Mouse (Mus musculus): ENCODE measurements at regions not wholly inside any gene's neighbourhood (a gene's known extent, or its start where the extent isn't known, plus 50 kb on each side); places are given as distances from the start of the nearest gene placed in this dataset.
A peak's percentile ranks its signal among the peaks of the same experiment; 100 is the strongest.

GRCm38 (mm10) chr10:98257980-98258707 lies 531.6 kb upstream of the C030005K15Rik start:
- no peak for TF ChIP-seq CTCF (IDR thresholded peaks at IDR 0.05; ENCODE audit: low read depth)
- Histone ChIP-seq H3K4me2 (ENCODE audit: low read length) (no peak overlapping the region), H3K36me3 (ENCODE audit: insufficient read depth, low read length) (no peaks in the 10 kb centered on the region), H3K4me3 (replicated peaks; ENCODE audit: low read depth, low read length) (no peak overlapping the region), H3K9me3 (replicated peaks; ENCODE audit: low read length) (no peaks in the 10 kb centered on the region), H3K4me1 (replicated peaks; ENCODE audit: insufficient read depth, low read length) (no peaks in the 10 kb centered on the region), H3K27me3 (ENCODE audit: insufficient read depth, low read length) (no peaks in the 10 kb centered on the region), H3K9ac (ENCODE audit: low read depth, low read length) (no peak overlapping the region), H3K27ac (no peak overlapping the region)
- ATAC-seq (replicated peaks; ENCODE audit: low FRiP score, low read depth) (no peak), DNase-seq (ENCODE audit: low spot score) (peak; percentile 51)
- 54% methylated on average over 4 of the region's 4 CpGs for WGBS

GRCm38 (mm10) chr10:98259283-98259682 lies 532.7 kb upstream of the C030005K15Rik start:
- Histone ChIP-seq H3K4me1 (replicated peaks; ENCODE audit: insufficient read depth, low read length) (no peaks in the 10 kb centered on the region), H3K9me3 (replicated peaks; ENCODE audit: low read length) (no peaks in the 10 kb centered on the region), H3K36me3 (ENCODE audit: insufficient read depth, low read length) (no peaks in the 10 kb centered on the region), H3K4me3 (replicated peaks; ENCODE audit: low read depth, low read length) (no peak overlapping the region), H3K4me2 (ENCODE audit: low read length) (no peak overlapping the region), H3K9ac (ENCODE audit: low read depth, low read length) (no peak overlapping the region), H3K27me3 (ENCODE audit: insufficient read depth, low read length) (no peaks in the 10 kb centered on the region), H3K27ac (no peak overlapping the region)
- no peak for TF ChIP-seq CTCF (IDR thresholded peaks at IDR 0.05; ENCODE audit: low read depth)
- WGBS = 68% methylated on average over 4 of the region's 4 CpGs
- no peak for DNase-seq (ENCODE audit: low spot score)
- ATAC-seq (replicated peaks; ENCODE audit: low FRiP score, low read depth) = no peak

GRCm38 (mm10) chr10:98268511-98268910 lies 542.0 kb upstream of the C030005K15Rik start:
- Histone ChIP-seq H3K27ac (no peak overlapping the region), H3K36me3 (ENCODE audit: insufficient read depth, low read length) (no peaks in the 10 kb centered on the region), H3K9ac (ENCODE audit: low read depth, low read length) (no peak overlapping the region), H3K4me3 (replicated peaks; ENCODE audit: low read depth, low read length) (no peak overlapping the region), H3K4me1 (replicated peaks; ENCODE audit: insufficient read depth, low read length) (no peaks in the 10 kb centered on the region), H3K27me3 (ENCODE audit: insufficient read depth, low read length) (no peaks in the 10 kb centered on the region), H3K4me2 (ENCODE audit: low read length) (no peak overlapping the region), H3K9me3 (replicated peaks; ENCODE audit: low read length) (no peaks in the 10 kb centered on the region)
- DNase-seq (ENCODE audit: low spot score) (no peak), ATAC-seq (replicated peaks; ENCODE audit: low FRiP score, low read depth) (no peak)
- 94% methylated on average over 3 of the region's 3 CpGs for WGBS
- TF ChIP-seq CTCF (IDR thresholded peaks at IDR 0.05; ENCODE audit: low read depth) = no peak

GRCm38 (mm10) chr10:98291617-98292016 lies 565.1 kb upstream of the C030005K15Rik start:
- H3K9ac ChIP-seq (ENCODE audit: low read depth, low read length) = no peak overlapping the region
- no peak for ATAC-seq (replicated peaks; ENCODE audit: low FRiP score, low read depth)
- no peaks in the 10 kb centered on the region for H3K4me1 ChIP-seq (replicated peaks; ENCODE audit: insufficient read depth, low read length)
- WGBS = 39% methylated on average over 4 of the region's 4 CpGs
- H3K27me3 ChIP-seq (ENCODE audit: insufficient read depth, low read length) = no peaks in the 10 kb centered on the region
- TF ChIP-seq CTCF (IDR thresholded peaks at IDR 0.05; ENCODE audit: low read depth) = no peak
- H3K9me3 ChIP-seq (replicated peaks; ENCODE audit: low read length) = no peaks in the 10 kb centered on the region
- DNase-seq (ENCODE audit: low spot score) = no peak
- no peak overlapping the region for H3K4me2 ChIP-seq (ENCODE audit: low read length)
- H3K27ac ChIP-seq = no peak overlapping the region
- no peaks in the 10 kb centered on the region for H3K36me3 ChIP-seq (ENCODE audit: insufficient read depth, low read length)
- no peak overlapping the region for H3K4me3 ChIP-seq (replicated peaks; ENCODE audit: low read depth, low read length)

- 60% methylated on average over 2 of the region's 2 CpGs for WGBS
- H3K27ac ChIP-seq = no peak overlapping the region
- H3K9me3 ChIP-seq (replicated peaks; ENCODE audit: low read length) = no peaks in the 10 kb centered on the region
- no peaks in the 10 kb centered on the region for H3K27me3 ChIP-seq (ENCODE audit: insufficient read depth, low read length)
- H3K4me3 ChIP-seq (replicated peaks; ENCODE audit: low read depth, low read length) = no peak overlapping the region
- DNase-seq (ENCODE audit: low spot score) (peak; percentile 37), ATAC-seq (replicated peaks; ENCODE audit: low FRiP score, low read depth) (no peak)
- H3K4me2 ChIP-seq (ENCODE audit: low read length) = no peak overlapping the region
- no peak overlapping the region for H3K9ac ChIP-seq (ENCODE audit: low read depth, low read length)
- no peaks in the 10 kb centered on the region for H3K36me3 ChIP-seq (ENCODE audit: insufficient read depth, low read length)
- TF ChIP-seq CTCF (IDR thresholded peaks at IDR 0.05; ENCODE audit: low read depth) = no peak
- no peaks in the 10 kb centered on the region for H3K4me1 ChIP-seq (replicated peaks; ENCODE audit: insufficient read depth, low read length)
Observed at GRCm38 (mm10) chr10:98292140-98292539, 565.6 kb upstream of the C030005K15Rik start.

- Histone ChIP-seq H3K36me3 (ENCODE audit: insufficient read depth, low read length) (no peaks in the 10 kb centered on the region), H3K27ac (no peak overlapping the region), H3K27me3 (ENCODE audit: insufficient read depth, low read length) (no peaks in the 10 kb centered on the region), H3K9me3 (replicated peaks; ENCODE audit: low read length) (no peaks in the 10 kb centered on the region), H3K4me1 (replicated peaks; ENCODE audit: insufficient read depth, low read length) (no peaks in the 10 kb centered on the region), H3K4me2 (ENCODE audit: low read length) (no peak overlapping the region), H3K9ac (ENCODE audit: low read depth, low read length) (no peak overlapping the region), H3K4me3 (replicated peaks; ENCODE audit: low read depth, low read length) (no peak overlapping the region)
- DNase-seq (ENCODE audit: low spot score) (no peak), ATAC-seq (replicated peaks; ENCODE audit: low FRiP score, low read depth) (no peak)
- TF ChIP-seq CTCF (IDR thresholded peaks at IDR 0.05; ENCODE audit: low read depth) = no peak
- 97% methylated on average over 1 of the region's 1 CpGs for WGBS
Observed at GRCm38 (mm10) chr10:98305667-98306066, 579.1 kb upstream of the C030005K15Rik start.

GRCm38 (mm10) chr10:98309667-98310066 lies 583.1 kb upstream of the C030005K15Rik start:
- Histone ChIP-seq H3K4me1 (replicated peaks; ENCODE audit: insufficient read depth, low read length) (no peaks in the 10 kb centered on the region), H3K9ac (ENCODE audit: low read depth, low read length) (no peak overlapping the region), H3K4me3 (replicated peaks; ENCODE audit: low read depth, low read length) (no peak overlapping the region), H3K27me3 (ENCODE audit: insufficient read depth, low read length) (no peaks in the 10 kb centered on the region), H3K9me3 (replicated peaks; ENCODE audit: low read length) (no peaks in the 10 kb centered on the region), H3K4me2 (ENCODE audit: low read length) (no peak overlapping the region), H3K36me3 (ENCODE audit: insufficient read depth, low read length) (no peaks in the 10 kb centered on the region), H3K27ac (no peak overlapping the region)
- TF ChIP-seq CTCF (IDR thresholded peaks at IDR 0.05; ENCODE audit: low read depth) = no peak
- DNase-seq (ENCODE audit: low spot score) (no peak), ATAC-seq (replicated peaks; ENCODE audit: low FRiP score, low read depth) (no peak)
- 83% methylated on average over 3 of the region's 3 CpGs for WGBS
